Mouse (Mus musculus) cerebellum, adult 18-20 months (tissue): ENCODE data around the gene Agtpbp1.
A peak's percentile ranks its signal among the peaks of the same experiment; 100 is the strongest.
"Not testable (repeated sequence)": the region's sequence is repeated elsewhere in the genome, so short reads cannot be mapped to it uniquely, and the experiment has no call there.

Source experiments
- DNase-seq, 2 experiments: peaks; one replicate each; pipeline ENCODE4 v3.0.0; 2021

The Agtpbp1 gene

GRCm38 (mm10) chr13:59480599-59481483 is 104.2 kb downstream of the Agtpbp1 start:
- no peak for DNase-seq

GRCm38 (mm10) chr13:59477928-59478327 is 107.1 kb downstream of the Agtpbp1 start:
- not testable (repeated sequence) for DNase-seq

DNA sequence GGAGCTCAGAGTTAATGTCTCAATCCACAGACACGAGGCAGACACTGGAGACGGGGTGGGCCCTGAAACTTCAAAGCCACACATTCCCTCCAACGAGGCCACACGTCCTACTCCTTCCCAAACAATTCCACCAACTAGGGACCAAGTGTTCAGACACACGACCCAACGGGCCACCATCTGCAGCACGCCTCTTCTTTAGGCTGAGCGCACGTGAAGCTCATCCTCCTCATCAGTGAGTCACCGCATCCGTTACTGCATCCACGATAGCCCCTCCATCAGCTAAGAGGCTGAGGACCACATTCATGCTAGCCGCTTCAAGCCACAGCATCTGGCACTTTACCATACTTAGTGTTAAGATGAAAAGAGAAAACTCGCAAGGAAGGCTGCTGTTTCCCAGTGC is 107.6 kb downstream of the Agtpbp1 start:
- DNase-seq = no peak

DNA sequence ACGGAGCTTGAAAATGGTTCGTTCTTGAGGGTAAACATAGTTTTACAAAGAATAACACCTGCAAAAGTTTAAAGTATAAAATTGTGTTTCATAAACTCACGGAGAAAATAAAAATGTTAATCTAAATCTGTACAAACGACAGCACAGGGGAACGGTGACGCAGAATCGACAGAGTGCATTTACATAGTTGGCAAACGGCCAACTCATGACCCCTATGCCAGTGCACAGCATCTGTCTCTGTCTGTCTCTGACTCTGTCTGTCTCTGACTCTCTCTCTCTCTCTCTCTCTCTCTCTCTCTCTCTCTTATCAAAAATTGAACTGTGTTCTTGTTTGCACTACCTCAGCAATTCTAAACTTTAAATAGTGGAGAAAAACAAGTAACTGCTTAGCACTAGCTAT is 110.1 kb downstream of the Agtpbp1 start:
- no peak for DNase-seq

GRCm38 (mm10) chr13:59473341-59473740 is 111.7 kb downstream of the Agtpbp1 start:
- no peak for DNase-seq

DNA sequence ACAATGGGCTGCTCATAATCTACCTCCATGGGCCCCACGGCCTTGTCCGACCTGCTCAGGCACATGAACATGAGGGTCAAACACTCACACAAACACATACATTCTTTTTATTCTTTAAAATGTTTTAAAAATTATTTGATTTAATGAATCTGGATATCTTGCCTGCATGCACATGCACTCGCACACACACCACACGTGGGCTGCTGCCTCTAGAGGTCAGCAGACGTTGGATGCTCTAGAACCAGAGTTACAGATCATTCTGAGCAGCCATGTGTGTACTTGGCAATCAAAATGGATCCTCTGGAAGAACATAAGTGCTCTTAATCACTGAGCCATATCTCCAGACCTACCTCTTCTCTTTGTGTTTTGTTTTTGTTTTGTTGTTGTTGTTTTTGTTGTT is 112.8 kb downstream of the Agtpbp1 start:
- no peak for DNase-seq

GRCm38 (mm10) chr13:59469701-59470100 is 115.3 kb downstream of the Agtpbp1 start:
- no peak for DNase-seq

GRCm38 (mm10) chr13:59468181-59468802 is 116.7 kb downstream of the Agtpbp1 start:
- no peak for DNase-seq

GRCm38 (mm10) chr13:59467591-59467990 is 117.4 kb downstream of the Agtpbp1 start:
- peak; percentile 88 to 92 for DNase-seq

DNA sequence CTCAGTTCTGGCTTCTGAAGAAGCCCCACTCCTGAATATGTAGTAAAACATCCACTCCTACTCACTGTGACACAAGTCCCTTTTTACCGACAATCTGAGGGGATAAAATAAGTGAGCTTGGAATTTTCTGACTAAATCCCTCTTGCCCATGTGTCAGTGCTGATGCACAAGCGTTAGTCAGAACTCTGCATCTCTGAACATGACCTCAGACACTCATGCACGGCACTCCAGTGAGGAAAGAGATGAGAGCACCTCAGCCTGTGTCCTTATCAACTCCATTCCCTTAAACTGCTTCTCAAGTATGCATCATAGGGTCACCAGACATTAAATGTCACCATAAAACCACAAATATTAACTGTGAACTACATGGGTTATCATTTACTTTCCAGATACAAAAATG is 124.1 kb downstream of the Agtpbp1 start:
- DNase-seq = no peak

GRCm38 (mm10) chr13:59456203-59456602 is 128.8 kb downstream of the Agtpbp1 start:
- no peak for DNase-seq

GRCm38 (mm10) chr13:59454001-59454785 is 130.8 kb downstream of the Agtpbp1 start:
- peak; percentile 54 to 55 for DNase-seq

DNA sequence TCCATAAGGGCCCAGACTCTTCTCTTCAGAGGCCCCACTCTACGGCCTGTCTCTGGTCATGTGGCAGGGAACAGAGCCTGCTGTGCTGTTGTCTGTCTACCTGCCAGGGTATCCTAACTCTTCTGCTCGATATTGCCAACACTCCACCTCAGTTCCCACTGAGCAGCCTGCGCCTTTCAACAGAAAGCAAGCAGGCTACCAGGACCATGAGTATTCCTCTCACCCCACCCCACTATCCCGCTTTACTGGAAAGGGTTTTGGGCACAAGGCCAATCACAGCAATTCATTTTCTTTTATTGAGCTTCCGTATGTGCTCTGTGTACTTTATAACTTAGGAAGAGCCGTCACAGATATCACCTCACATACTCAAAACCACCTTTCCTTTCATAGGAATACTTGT is 131.4 kb downstream of the Agtpbp1 start:
- peak; percentile 53 to 55 for DNase-seq

DNA sequence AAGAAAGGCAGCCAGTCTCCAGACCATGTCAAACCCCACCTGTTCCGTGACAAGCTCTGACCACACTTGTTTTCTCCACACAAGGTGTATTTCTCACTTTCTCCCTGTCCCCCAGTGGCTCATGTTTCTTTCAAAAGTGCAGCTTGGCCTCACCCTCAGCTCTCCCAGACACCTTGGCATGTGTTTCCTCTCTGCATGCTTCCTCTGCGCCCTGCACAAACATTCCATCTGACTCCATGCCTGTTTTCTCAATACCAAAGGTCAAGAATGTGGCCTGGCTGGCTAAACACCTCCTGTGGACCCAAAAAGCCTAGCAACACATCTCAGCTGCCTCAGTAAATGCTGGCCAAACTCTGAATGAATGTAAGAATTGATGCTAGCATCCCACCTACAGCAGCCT is 132.0 kb downstream of the Agtpbp1 start:
- peak; percentile 41 to 44 for DNase-seq

- DNase-seq = no peak
Observed at GRCm38 (mm10) chr13:59450840-59451239, 134.2 kb downstream of the Agtpbp1 start.

- DNase-seq = no peak
Observed at GRCm38 (mm10) chr13:59447130-59447529, 137.9 kb downstream of the Agtpbp1 start.

GRCm38 (mm10) chr13:59445179-59445578 is 139.8 kb downstream of the Agtpbp1 start:
- peak; percentile 60 to 71 for DNase-seq

GRCm38 (mm10) chr13:59444371-59444770 is 140.7 kb downstream of the Agtpbp1 start:
- peak; percentile 41 to 42 for DNase-seq

- no peak for DNase-seq
Observed at GRCm38 (mm10) chr13:59439683-59440082, 145.3 kb downstream of the Agtpbp1 start.

DNA sequence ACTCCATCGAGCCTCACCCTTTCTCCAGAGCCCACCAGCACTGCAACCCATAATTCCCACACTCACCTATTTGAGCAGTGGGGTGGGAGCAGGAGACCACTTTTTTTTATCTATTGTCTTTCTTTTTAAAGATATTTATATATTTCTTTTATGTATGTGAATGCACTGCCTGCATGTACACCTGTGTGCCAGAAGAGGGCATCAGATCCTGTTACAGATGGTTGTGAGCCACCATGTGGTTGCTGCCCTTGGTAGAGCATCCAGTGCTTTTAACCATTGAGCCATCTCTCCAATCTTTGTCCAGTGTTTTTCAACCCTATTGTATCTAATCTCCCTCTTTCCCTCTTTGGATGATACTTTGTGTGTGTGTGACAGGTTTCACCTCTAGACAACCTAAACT is 150.5 kb downstream of the Agtpbp1 start:
- no peak for DNase-seq

GRCm38 (mm10) chr13:59431124-59431864 is 153.7 kb downstream of the Agtpbp1 start:
- DNase-seq = peak; percentile 77 to 81

DNA sequence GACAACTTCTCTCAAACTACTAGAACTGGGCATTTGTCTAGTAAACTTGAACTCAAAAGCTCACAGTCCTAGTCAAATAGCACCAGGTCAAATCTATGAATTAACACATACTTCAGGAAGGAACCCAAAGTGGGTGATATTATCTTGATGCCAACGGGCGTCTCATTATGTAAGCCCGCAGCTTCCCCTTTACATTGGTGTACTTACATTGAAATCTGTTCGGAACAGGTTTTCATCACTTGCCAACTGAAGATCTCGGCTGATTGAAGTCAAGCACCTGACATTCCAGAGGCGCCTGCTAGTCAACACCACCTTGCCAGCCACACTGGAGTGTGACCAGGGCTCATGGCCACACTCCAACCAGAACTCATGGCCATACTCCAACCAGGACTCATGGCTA is 155.7 kb downstream of the Agtpbp1 start:
- DNase-seq = no peak

DNA sequence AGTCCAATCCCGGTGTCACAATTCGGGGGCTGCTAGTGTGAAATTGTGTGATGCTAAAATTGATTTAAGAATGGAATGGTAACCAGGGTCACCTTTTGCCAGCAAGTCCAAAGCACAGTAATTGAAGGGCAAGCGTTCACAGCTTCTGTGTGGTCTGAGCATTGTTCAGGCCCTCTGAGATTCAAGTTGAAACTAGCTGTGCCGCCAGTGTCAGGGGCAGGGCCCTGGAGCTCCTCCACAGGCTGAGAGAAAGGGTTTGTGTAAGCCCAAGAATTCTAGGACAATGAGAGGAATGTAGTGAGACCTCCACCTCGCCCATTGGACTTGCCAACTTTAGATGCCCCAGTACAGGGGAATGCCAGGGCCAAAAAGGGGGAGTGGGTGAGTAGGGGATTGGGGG is 161.2 kb downstream of the Agtpbp1 start:
- DNase-seq = no peak
